Mouse (Mus musculus) cerebellum, adult 2 months (tissue): ENCODE measurements around the gene Cldn10. TPM values are rescaled to one million over a fixed set of nuclear protein-coding genes. Genes with fewer than 3 reads are reported as not detected.

Source experiments
- DNase-seq, 2 experiments: peaks; one replicate each; pipeline ENCODE4 v3.0.0; 2021
- H3K27ac ChIP-seq: fragments of 200-500 bp; 2 replicates; pipeline ENCODE4 v1.5.1; 2012; ENCODE audit warnings: low read length, control low read depth, inconsistent platforms; ENCODE audit not compliant: insufficient read depth
- H3K27me3 ChIP-seq: fragments of 200-500 bp; 2 replicates; pipeline ENCODE4 v1.6.1; 2012; ENCODE audit warnings: inconsistent platforms, mild to moderate bottlenecking, low read length, moderate library complexity; ENCODE audit not compliant: control insufficient read depth, insufficient read depth
- H3K4me1 ChIP-seq: fragments of 200-500 bp; 2 replicates; pipeline ENCODE4 v1.6.1; 2011; ENCODE audit warnings: low read length; ENCODE audit not compliant: control insufficient read depth, insufficient read depth
- H3K4me3 ChIP-seq: fragments of 200-500 bp; replicated peaks from 2 replicates; pipeline ENCODE3; 2011; ENCODE audit warnings: mild to moderate bottlenecking, low read depth, low read length, control low read depth; ENCODE audit not compliant: insufficient read depth
- CTCF ChIP-seq: fragments of 200-500 bp; IDR thresholded peaks from 2 replicates; pipeline ENCODE4 v1.5.1; 2011; ENCODE audit warnings: low read depth, mild to moderate bottlenecking, control low read depth, low read length, moderate library complexity, borderline replicate concordance; ENCODE audit not compliant: insufficient read depth
- POLR2A ChIP-seq: fragments of 200-500 bp; IDR thresholded peaks from 2 replicates; pipeline ENCODE4 v1.6.1; 2011; ENCODE audit warnings: low read length, control low read depth, borderline replicate concordance; ENCODE audit not compliant: insufficient read depth
- whole genome bisulfite sequencing: fragments of 180-500 bp; shearing (Covaris S2); methylation state at CpG from one replicate; pipeline ENCODE4 v1.1.7; 2018; 5-methylcytosine and 5-hydroxymethylcytosine counted together
- polyA plus RNA-seq: library from polyadenylated mRNA; depleted of rRNA; stranded (reverse); fragments of >200 nt; gene quantifications from 2 replicates; pipeline ENCODE4 v1.2.3, GENCODE M21; 2012

Cldn10 gene
- polyA plus RNA-seq, 1 experiment, result 24.5 TPM

GRCm38 (mm10) chr14:118895228-118895627, 107.5 kb downstream of the Cldn10 start:
- H3K4me3 ChIP-seq, result no peak overlapping the region
- no peaks in the 10 kb centered on the region for H3K4me1 ChIP-seq
- no peak for DNase-seq
- TF ChIP-seq POLR2A, result no peak
- no peak for TF ChIP-seq CTCF
- no peak overlapping the region for H3K27ac ChIP-seq
- WGBS, result 62% methylated on average over 7 of the region's 7 CpGs
- H3K27me3 ChIP-seq, result no peaks in the 10 kb centered on the region

DNA sequence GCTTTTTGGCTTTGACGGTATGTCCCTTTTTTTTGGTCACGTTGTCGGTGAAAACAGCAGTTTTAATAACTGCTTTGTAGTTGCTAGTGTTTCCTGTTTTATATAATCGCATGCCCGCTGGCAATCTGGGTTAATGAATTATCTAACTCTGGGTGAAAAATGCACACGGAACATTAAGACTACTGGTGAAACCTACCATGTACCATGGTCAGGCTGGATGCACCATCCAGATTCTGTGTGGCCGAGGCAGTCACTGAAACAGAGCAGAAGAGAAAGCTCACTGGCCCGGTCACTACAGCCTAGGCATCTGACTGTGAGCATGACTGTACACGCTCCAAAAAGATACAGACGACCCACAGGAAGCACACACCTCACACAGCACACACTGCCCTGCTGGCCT, 107.9 kb downstream of the Cldn10 start:
- Histone ChIP-seq H3K27me3 (no peaks in the 10 kb centered on the region), H3K4me1 (no peaks in the 10 kb centered on the region), H3K4me3 (no peak overlapping the region), H3K27ac (no peak overlapping the region)
- 93% methylated on average over 10 of the region's 10 CpGs for WGBS
- no peak for DNase-seq
- TF ChIP-seq CTCF, result no peak

GRCm38 (mm10) chr14:118899940-118900339, 112.2 kb downstream of the Cldn10 start:
- H3K4me3 ChIP-seq, result no peak overlapping the region
- H3K27ac ChIP-seq, result no peak overlapping the region
- TF ChIP-seq CTCF, result no peak
- WGBS, result 81% methylated on average over 11 of the region's 11 CpGs
- H3K27me3 ChIP-seq, result no peaks in the 10 kb centered on the region
- no peaks in the 10 kb centered on the region for H3K4me1 ChIP-seq
- DNase-seq, result no peak

DNA sequence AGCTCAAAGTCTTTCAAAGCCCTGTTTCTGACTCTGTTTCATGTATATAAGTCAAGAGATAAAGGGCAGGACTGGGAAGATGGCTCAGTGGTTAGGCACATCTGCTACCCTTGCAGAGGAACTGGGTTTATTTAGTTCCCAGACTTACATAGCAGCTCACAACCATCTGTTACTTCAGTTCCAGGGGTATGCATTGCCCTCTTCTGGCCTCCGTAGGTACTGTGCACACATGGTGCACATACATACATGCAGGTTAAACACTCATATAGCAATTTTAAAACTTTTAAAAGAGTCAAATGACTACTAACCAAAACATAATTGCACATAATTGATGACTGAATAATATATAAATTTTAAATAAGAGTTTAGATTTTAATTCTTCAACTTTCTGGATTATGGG, 113.2 kb downstream of the Cldn10 start:
- TF ChIP-seq POLR2A (no peak), CTCF (no peak)
- Histone ChIP-seq H3K27me3 (no peaks in the 10 kb centered on the region), H3K27ac (no peak overlapping the region), H3K4me3 (no peak overlapping the region), H3K4me1 (no peaks in the 10 kb centered on the region)
- no peak for DNase-seq
- WGBS, result 97% methylated on average over 1 of the region's 1 CpGs

- no peaks in the 10 kb centered on the region for H3K4me1 ChIP-seq
- TF ChIP-seq POLR2A (no peak), CTCF (no peak)
- no peak overlapping the region for H3K27ac ChIP-seq
- no peak for DNase-seq
- H3K4me3 ChIP-seq, result no peak overlapping the region
- 79% methylated on average over 3 of the region's 3 CpGs for WGBS
- no peaks in the 10 kb centered on the region for H3K27me3 ChIP-seq
Observed at GRCm38 (mm10) chr14:118903397-118903796, 115.7 kb downstream of the Cldn10 start.

DNA sequence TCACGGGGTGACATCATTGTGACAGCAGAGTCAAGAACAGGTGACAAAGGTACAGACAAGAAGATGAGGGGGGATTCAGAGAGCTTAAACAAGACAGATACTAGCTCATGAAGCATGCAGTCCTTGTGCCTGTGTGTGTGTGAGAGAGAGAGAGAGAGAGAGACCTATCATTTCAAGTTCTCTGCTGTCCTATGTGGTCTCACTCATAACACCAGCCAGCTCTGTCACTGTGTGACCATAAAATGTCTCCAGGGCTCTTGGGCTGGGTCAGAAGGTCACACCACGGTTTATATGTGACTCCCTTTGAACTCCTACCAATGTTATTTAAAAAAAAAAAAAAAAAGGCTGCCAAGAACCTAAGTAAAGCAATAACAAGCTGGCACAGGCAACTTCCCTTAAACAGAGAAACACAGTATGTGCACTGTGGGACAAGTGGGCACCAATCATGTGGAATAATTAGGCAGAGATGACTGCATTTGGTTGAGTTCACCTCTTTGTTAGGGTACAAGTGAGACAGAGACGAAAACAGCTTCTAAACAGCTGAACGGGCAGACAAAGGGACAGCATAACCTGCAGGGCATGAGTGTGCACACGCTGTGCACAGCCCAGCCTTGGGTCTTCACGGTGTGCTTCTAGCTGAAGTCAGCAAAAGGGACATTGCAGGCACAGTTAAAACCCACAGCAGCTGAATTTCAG, 116.3 kb downstream of the Cldn10 start:
- no peak overlapping the region for H3K27ac ChIP-seq
- no peak overlapping the region for H3K4me3 ChIP-seq
- no peaks in the 10 kb centered on the region for H3K4me1 ChIP-seq
- H3K27me3 ChIP-seq, result no peaks in the 10 kb centered on the region
- no peak for DNase-seq
- WGBS, result 30% methylated on average over 6 of the region's 6 CpGs
- TF ChIP-seq CTCF (no peak), POLR2A (no peak)

DNA sequence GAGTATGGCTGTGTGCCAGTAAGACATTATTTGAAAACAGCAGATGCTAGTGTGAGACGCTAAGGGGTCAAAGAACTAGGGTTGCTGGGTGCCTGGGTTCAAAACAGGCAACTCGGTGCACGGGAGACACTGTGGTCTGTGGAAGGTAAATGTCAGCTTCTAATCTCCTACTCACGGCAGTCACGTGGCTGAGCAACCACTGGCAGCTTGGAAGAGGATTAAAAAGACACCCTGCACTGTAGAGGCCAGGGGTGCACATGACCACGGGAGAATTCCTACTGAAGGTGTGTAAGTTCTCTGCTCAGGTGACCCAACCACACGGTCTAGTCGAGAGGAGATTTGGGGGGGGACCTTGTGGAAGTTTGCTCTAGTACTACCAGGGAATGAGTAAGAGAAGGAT, 119.9 kb downstream of the Cldn10 start:
- Histone ChIP-seq H3K27me3 (no peaks in the 10 kb centered on the region), H3K4me1 (peaks cover 3% of the 10 kb centered on the region), H3K4me3 (no peak overlapping the region), H3K27ac (no peak overlapping the region)
- TF ChIP-seq POLR2A, result no peak
- TF ChIP-seq CTCF, result no peak
- WGBS, result 56% methylated on average over 8 of the region's 8 CpGs
- no peak for DNase-seq

GRCm38 (mm10) chr14:118909872-118910271, 122.2 kb downstream of the Cldn10 start:
- WGBS, result 94% methylated on average over 8 of the region's 8 CpGs
- Histone ChIP-seq H3K4me1 (peaks cover 3% of the 10 kb centered on the region), H3K4me3 (no peak overlapping the region), H3K27me3 (no peaks in the 10 kb centered on the region), H3K27ac (no peak overlapping the region)
- no peak for DNase-seq
- TF ChIP-seq POLR2A (no peak), CTCF (no peak)
